Mouse (Mus musculus) E14TG2a.4 (cell line): ENCODE results near the gene Casq2.

Experiments used
- CTCF ChIP-seq: conservative IDR thresholded peaks from 2 replicates; pipeline ENCODE4 v1.5.1; 2014; ENCODE audit warnings: low read length
- POU5F1 ChIP-seq: IDR thresholded peaks from 2 replicates; pipeline ENCODE4 v1.6.1; 2014; ENCODE audit warnings: low read length, borderline replicate concordance

- TF ChIP-seq CTCF (no peak), POU5F1 (no peak)
Observed at GRCm38 (mm10) chr3:102067861-102068260, 18.4 kb upstream of the Casq2 start.
